Mouse (Mus musculus) cerebellum, adult 11 months (tissue): ENCODE data around the gene Dennd4b.

Experiments
- DNase-seq: peaks from one replicate; pipeline ENCODE4 v3.0.0; 2022

The Dennd4b gene

DNA sequence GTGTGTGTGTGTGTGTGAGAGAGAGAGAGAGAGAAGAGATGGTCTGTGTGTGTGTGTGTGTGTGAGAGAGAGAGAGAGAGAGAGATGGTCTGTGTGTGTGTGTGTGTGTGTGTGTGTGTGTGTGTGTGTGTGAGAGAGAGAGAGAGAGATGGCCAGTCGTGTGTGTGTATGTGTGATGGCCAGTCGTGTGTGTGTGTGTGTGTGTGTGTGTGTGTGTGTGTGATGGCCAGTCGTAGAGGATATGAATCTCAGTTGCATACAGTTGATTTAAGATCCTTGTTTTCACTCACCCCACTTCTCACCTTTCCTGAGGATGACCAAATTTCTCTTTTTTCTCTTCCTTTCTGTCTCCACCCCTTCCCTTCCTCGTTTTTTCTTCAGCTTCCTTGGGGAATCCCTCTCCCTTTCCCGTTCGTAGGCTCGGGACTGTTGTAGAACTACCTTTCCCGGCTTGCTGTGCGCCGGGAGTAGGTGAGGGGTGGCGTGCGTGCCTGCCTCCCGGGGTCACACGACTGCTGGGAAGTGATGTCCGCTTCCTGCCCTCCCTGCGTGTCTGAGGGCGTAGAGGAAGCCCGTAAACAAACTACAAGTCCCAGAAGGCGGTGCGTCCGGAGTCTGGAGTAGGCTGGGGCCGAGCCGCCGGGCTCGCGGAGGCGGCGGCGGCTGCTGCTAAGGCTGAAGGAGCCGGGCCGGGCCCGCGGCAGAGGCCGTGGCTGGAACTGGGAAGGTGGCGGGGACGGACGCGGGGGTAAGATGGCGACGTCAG, 11.1 kb upstream of the Dennd4b start, which contains the start of gene Crtc2:
TSS of gene Crtc2 (plus strand) at position 511 of the 766 bp plus-strand sequence.
- DNase-seq: peak; percentile 95

DNA sequence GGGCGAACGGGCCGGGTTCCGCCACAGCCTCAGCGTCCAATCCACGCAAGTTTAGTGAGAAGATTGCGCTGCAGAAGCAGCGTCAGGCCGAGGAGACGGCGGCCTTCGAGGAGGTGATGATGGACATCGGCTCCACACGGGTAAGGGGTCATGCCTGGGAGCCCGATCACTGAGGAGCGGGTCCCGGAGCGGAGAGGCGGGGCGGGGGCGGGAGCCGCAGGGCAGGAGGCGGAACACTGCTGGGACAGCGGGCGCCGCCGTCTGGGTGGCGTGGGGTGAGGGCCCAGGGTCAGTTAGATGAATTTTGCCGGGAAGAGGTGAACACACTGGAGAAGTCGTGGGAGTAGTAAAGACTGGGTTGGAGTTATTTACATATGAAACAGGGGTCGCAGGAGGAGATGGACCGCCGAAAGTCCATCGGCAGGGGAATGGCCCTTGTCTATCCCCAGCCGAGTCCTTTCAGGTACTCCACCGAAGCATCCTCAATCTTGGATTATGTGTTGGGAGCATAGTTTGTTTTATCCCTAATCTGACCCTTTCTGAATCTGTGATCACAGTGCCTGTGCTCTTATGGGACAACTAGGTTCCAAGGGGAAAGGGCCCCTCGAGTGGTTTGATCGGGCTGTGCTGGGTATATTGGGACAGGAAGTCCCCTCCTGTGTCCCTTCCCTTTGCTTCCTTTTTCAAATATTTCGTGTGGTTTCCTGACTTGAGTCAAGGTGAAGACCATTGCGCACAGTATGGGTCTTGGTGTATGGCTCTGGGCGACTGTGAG, 10.4 kb upstream of the Dennd4b start:
- no peak for DNase-seq

DNA sequence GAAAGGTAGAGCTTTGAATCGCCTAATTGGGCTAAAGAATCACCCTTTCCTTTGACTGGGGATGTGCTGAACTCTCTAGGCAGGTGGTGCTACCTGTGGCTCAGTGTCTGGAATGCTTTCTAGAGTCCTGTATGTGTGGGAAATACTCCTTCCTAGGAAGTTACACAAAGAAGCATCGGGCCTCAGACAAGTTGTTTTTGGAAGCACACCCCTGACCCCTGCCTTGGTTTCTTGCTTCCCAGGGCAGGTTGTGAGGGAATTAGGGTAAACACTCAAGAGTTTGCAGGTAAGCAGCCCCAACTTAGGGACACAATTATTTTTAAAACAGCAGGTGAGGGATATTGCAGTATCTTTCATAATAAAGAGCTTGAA, 9.8 kb upstream of the Dennd4b start:
- DNase-seq: no peak

DNA sequence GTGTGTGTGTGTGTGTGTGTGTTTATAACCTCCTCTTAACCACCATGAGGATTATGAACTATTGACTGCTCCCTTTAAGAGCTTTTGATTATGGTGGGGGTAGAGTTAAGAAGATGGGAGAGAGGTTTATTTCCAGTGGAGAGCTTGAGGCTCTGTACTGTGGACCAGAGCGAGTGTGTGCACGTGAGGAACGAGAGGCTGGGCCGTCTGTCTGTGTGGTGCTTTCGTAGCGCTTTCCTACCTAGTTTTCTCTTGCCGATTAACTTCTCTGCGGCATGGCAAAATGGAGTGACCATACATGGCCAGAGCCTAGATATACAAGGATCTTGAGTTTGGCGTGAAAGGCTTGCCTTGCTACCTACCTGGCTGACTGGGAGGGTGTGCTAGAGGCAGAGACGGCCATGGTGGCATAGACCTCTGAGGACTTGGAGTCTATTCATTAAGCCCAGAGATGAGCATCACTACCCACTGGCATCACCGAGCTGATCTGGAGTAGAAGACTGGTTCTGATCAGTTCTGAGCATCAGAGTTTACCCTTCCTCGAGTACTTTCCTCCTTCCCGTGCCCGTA, 9.1 kb upstream of the Dennd4b start:
- no peak for DNase-seq

DNA sequence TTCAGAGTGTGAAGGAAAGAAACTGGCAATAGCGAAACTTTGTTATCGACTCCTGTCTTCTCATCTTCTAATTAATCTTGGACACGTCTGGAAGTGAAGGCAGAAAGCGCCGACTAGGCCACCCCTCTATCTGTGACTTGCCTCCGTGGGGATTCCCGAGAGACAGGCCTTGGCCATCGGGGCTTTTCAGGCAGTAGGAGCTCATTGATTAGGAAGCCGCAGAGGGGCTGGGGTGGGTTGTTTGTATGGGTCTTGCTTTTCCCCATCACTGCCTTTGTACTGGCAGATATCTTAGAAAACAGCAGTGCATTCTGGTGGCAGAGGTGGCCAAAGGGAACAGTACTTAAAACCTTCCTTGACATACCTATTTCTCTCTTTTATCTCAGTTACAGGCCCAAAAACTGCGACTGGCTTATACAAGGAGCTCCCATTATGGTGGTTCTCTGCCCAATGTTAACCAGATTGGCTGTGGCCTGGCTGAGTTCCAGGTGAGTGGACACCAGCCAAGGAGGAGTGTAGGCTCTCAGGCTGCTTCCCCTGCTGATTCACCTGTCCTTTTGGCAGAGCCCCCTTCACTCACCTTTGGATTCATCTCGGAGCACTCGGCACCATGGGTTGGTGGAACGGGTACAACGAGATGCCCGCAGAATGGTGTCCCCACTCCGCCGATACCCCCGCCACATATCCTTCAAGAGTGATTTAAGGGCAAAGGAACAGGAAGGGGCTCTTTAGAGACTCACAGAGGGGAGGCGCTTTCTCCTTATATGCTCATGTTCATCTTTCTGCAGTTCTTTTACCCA, 8.1 kb upstream of the Dennd4b start:
- DNase-seq: peak; percentile 94

DNA sequence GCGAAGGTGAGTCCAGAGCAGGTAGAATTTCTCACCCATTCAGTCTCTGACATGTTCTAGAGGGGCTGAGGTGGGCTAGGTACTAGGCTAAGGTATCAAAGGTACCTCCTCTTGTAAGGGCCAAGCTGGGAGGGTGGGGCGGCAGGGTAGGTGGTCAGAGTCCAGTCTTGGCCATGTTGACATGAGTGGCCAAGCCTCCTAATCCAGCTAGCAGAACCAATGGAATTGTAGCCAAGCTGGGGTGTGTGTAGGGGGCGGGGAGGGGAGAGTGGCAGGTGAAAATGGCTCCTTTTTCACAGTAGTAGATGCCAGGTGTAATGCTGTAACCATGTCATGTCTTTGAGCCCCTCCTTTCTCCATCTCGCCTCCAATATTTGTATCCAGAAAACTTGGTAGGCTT, 6.5 kb upstream of the Dennd4b start:
- DNase-seq: no peak

DNA sequence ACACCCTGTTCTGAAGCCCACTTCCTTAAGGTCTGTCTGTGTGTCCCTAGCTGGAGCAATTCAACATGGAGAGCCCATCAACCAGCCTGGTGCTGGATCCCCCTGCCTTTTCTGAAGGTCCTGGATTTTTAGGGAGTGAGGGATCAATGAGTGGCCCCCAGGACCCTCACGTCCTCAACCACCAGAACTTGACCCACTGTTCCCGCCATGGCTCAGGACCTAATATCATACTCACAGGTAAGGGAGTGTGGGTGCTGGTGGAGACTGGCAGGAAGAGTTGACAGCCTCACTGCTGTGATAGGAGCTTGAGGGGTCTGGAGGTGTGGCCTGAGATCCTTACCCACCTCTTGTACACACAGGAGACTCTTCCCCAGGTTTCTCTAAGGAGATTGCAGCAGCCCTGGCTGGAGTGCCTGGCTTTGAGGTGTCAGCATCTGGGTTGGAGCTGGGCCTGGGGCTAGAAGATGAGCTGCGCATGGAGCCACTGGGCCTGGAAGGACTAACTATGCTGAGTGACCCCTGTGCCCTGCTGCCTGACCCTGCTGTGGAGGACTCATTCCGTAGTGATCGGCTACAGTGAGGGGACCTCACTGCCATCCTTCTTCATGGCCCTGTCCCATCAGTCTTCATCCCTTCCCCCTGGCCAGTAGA, 1.7 kb upstream of the Dennd4b start:
- no peak for DNase-seq

DNA sequence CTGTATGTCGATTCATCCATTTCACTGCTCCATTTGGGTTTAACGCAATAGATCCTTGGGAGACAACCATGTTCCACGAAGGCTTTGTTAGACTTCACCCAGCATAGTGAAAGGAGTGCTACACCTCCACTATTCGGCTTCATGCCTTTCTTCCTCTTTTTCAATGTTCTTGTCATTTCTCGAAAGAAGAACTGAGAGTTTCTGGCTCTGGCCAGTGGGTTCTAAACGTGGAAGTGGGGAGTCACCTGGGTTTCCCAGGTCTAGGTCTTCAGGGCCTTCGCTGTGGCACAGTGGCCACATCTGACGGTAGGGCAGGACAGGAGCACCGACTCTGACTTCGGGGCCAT, 325 bp upstream of the Dennd4b start:
- DNase-seq: no peak

DNA sequence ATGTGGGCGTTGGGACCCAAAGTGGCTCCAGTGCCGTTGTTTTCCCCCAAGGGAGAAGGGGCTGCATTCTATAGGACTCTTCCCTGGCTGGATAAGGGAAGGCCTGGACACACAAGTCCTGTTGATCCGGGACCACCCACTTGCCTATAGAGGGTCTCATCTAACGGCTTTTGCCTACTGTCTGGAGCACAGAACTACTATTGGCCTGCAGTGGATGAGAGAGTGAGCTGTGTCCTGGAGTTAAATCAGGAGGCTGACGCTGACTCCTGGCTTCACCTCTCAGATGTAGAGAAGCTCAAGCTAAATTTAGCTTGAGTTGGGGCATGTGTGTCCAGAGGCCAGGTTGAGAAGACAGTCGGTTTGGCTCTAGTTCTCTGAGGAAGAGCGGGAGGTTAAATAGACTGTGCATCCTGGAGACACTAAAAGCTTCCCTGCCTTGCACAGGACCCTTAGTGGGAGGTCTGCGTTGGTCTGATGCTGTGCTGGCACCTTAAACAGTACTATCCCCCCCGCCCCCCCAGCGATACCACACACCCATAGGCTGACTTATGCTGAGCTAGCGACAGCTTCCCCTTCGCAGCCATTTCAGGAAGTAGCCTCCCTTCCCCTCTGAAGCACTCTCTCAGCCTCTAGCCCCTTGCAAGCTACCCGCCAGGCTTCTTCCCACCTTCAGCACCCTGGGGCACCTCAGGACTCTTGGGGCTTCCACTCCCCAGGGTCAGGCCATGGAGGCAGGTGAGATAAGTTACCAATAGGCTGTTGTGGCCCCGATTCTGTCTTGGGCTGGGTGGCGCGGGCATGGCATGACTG, 1.2 kb downstream of the Dennd4b start:
- no peak for DNase-seq

DNA sequence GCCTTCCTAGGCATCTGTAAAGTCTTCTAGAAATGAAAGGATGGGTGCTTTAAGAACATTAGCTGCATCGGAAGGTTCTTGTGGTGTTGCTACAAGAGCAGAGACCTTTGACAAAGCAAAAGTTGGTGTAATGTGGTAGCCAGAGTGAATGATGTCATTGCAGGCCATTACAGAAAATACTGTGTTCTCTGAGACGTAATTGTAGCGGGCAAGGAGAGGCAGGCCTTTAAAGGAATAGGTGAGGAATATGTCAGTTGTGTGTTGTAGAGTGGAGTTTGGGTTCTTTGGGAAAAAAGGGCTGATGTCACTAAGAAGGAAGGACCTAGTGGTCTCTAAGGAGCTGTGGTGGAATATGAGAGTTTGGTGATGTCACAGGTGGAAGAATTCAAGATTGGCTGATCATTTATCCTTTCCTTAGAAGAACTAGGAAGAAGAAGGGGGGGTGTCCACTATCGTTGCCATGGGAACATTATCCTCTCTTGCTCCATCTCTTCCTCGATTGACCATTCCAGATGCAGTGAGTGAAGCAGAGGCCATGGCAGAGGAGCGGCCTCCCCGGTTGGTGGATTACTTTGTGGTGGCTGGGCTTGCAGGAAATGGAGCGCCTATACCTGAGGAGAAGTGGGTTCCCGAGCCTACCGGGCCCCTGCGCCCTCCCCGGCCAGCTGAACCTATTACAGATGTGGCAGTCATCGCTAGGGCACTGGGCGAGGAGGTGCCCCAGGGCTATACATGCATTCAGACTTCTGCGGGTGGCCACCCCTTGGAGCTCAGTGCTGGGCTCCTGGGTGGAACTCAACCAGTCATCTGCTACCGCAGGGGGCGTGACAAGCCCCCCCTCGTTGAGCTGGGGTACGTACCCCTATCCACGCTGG, 2.2 kb downstream of the Dennd4b start:
- no peak for DNase-seq

DNA sequence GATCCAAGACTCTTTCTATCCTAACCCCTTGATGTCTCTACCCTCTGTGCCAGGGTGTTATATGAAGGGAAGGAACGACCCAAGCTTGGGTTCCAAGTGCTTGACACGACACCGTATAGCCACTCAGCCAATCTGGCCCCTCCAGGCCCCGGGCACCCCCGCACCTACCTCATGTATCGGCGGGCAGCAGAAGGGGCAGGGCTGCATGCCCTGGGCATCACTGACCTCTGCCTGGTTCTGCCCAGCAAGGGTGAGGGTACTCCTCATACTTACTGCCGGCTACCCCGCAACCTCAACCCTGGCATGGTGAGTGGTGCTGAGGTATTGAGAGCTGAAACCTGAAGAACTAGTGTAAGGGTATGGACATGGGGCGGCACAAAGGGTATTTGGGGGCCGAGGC, 3.2 kb downstream of the Dennd4b start:
- DNase-seq: no peak

DNA sequence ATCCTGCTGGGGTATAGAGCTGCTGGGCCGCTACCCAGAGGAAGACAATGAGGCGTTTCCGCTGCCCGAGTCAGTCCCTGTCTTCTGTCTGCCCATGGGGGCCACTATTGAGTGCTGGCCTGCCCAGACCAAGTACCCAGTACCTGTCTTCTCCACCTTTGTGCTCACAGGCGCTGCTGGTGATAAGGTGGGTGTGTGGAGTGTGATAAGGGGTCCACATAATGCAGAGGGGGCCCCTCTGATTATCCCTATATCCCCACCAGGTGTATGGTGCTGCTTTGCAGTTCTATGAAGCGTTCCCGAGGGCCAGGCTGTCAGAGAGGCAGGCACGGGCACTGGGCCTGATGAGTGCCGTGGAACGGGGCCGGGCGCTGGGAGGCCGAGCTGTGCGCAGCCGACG, 4.0 kb downstream of the Dennd4b start:
- DNase-seq: no peak

DNA sequence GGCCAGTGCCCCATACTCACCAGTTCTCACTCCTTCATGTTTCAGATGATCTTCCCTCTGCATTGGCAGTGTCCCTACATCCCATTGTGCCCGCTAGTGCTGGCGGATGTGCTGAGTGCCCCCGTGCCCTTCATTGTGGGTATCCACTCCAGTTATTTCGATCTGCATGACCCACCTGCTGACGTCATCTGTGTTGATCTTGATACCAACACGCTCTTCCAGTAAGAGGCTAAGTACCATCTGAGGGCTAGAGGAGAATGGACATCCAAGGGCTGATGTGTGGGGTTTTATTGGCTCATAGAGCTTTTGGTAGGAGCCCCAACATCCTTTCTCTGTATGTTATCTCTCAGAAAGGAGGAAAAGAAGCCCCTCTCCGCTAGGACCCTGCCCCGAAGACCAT, 5.8 kb downstream of the Dennd4b start:
- no peak for DNase-seq

DNA sequence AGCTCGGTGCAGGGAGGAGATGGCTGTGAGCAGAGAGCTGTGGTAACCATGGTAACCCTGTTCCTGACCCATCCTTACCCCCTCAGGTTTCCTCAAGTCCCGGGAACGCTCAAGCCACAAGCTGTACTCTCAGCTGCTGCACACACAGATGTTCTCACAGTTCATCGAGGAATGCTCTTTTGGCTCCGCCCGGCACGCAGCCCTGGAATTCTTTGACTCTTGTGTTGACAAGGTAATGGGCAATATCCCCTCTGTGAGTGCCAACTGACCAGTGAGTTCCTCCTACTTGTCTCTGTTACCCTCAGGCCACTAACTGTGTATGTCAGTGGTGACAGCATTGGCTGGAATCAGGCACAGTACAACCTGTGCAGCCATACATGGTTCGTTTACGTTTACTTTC, 7.2 kb downstream of the Dennd4b start:
- DNase-seq: no peak

DNA sequence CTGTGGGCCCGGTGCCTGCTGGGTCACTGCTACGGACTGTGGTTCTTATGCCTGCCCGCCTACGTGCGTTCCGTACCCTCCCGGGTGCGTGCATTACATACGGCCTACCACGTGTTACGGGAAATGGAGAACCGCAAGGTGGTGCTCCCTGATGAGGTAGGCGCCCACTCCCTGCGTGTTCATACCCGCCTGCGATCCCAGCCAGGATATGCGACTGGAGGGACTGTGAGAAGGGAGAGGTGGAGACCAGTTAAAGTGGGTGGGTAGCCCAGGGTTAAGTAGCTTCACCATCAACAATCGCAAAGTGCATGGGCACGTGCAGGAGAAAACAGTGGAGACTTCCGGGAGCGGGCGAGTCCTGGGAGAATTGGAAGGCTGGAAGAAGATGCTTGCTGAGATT, 8.9 kb downstream of the Dennd4b start:
- DNase-seq: no peak

DNA sequence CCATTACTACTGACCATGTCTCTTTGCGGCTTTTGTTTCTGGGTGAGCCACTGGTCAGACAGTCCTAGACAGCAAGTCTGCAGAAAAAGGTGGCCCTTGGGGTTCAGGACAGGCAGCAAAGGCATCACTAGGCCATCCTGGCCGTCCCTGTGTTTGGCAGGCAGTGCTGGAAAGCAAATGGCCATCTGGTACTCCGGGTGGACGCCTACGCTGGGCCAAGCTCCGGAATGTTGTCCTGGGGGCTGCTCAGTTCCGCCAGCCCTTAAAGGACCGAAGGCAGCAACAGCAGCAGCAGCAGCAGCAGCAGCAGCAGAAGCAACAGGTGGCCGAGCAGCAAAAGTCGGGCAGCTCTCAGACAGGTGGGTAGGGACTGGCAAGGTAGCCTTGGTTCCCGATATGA, 10.3 kb downstream of the Dennd4b start:
- DNase-seq: peak; percentile 68

DNA sequence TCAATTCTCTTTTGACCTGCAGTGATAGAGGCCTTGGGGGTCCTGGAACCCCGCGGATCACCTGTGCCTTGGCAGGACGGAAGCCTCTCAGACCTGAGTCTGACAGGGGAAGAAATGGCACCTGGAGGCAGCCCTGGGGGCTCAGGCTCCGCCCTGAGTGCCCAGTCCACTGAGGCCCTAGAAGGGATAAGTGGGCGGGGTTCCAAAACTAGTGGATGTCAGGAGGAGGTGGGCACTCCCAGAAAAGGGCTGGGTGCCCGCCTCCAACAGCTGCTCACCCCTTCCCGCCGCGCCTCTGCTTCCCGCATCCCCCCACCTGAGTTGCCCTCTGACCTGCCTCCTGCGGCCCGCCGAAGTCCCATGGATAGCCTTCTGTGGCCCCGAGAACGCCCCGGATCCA, 11.9 kb downstream of the Dennd4b start:
- no peak for DNase-seq

DNA sequence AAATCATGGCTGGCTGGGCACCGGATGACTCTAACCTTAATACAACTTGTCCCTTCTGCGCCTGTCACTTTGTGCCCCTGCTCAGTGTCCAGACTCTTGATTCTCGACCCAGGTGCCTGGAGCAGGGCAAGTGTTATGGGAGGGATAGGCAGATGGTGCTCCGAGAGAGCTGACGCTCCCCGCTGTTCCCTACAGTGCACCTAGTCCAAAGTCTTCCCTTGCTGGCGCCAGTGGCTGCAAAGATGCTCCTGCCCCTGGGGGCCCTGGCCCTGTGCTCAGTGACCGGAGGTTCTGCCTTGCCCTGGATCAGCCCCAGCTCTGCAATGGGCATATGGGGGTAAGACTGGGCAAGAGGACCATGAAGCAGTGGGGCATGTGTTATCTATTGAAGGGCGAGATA, 12.8 kb downstream of the Dennd4b start:
- DNase-seq: peak; percentile 86

DNA sequence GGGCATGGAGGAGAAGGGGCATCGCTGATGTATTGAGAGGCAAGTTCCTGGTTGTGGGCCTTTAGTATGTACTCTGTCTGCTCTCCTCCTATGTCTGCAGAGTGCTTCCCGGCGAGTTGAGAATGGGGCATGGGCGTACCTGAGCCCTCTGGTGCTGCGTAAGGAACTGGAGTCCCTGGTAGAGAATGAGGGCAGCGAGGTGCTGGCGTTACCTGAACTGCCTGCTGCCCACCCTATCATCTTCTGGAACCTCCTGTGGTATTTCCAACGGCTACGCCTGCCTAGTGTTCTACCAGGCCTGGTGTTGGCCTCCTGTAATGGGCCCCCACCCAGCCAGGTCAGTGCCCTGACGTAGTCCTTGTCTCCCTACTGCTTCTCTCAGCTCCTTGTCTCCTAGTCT, 13.2 kb downstream of the Dennd4b start:
- no peak for DNase-seq

DNA sequence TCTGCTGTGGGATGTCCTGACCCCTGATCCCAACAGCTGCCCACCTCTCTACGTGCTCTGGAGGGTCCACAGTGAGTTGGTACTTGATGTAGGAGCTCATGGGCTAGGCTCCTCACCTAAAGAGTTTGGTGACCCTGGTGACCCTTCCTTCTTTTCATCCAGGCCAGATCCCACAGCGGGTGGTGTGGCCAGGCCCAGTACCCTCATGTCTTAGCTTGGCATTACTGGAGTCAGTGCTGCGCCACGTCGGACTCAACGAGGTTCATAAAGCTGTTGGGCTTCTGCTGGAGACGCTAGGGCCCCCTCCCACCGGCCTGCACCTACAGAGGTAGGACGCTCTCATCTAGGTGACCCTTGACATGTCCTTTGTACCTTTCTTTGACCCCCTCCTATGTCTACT, 14.2 kb downstream of the Dennd4b start:
- no peak for DNase-seq

DNA sequence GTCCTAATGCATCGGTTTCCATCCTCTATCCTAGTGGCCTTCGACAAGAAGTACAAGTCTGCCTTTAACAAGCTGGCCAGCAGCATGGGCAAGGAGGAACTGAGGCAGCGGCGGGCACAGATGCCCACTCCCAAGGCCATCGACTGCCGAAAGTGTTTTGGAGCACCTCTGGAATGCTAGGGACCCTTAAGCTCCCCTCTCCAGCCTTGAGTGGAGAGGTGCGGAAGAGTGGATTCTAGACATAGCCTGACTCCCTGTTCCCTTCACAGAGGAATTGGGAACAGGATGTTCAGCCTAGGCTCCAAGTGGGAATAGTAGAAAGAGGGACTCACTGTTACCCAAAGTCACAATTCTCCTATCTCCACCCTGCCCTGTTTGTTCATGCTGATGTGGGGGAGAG, 14.8 kb downstream of the Dennd4b start:
- DNase-seq: no peak
